Mouse (Mus musculus): ENCODE measurements around the gene Gm4969. TPM values are rescaled to one million over a fixed set of nuclear protein-coding genes. Genes with fewer than 3 reads are reported as not detected.

The Gm4969 gene
- polyA plus RNA-seq, 1 experiment from 2014 or later: 1.9 TPM

GRCm38 (mm10) chr7:19136168-19136567, 18.0 kb upstream of the Gm4969 start:
- Histone ChIP-seq H3K9ac (no peak overlapping the region), H3K27ac (replicated peaks) (no peak overlapping the region), H3K4me1 (peaks cover 6% of the 10 kb centered on the region; the same call in 1 of the 2 replicates), H3K36me3 (peaks cover 67% of the 10 kb centered on the region), H3K27me3 (no peaks in the 10 kb centered on the region), H3K4me2 (replicated peaks) (no peak overlapping the region), H3K9me3 (replicated peaks) (no peaks in the 10 kb centered on the region), H3K4me3 (replicated peaks) (no peak overlapping the region)
- no peak for ATAC-seq (ENCODE audit: insufficient number of reproducible peaks, low FRiP score, low TSS enrichment, low read depth)
- 95% methylated on average over 13 of the region's 13 CpGs for WGBS

- Histone ChIP-seq H3K27me3 (no peaks in the 10 kb centered on the region), H3K36me3 (peaks cover 25% of the 10 kb centered on the region), H3K9me3 (replicated peaks) (no peaks in the 10 kb centered on the region), H3K4me3 (replicated peaks) (peak overlapping the region; percentile 49), H3K4me2 (replicated peaks) (peak overlapping the region; percentile 64), H3K9ac (peak overlapping the region; percentile 31; the same call in 1 of the 2 replicates), H3K4me1 (peaks cover 15% of the 10 kb centered on the region; the same call in 1 of the 2 replicates), H3K27ac (replicated peaks) (peak overlapping the region; percentile 89)
- ATAC-seq (ENCODE audit: insufficient number of reproducible peaks, low FRiP score, low TSS enrichment, low read depth): peak; percentile 99
- whole genome bisulfite sequencing: under 1% methylated on average over 39 of the region's 39 CpGs
Observed at GRCm38 (mm10) chr7:19131324-19131848, 13.2 kb upstream of the Gm4969 start.

GRCm38 (mm10) chr7:19130657-19131056, 12.5 kb upstream of the Gm4969 start:
- 21% methylated on average over 4 of the region's 4 CpGs for WGBS
- Histone ChIP-seq H3K4me3 (replicated peaks) (peak overlapping the region; percentile 49), H3K27ac (replicated peaks) (peak overlapping the region; percentile 89), H3K9me3 (replicated peaks) (no peaks in the 10 kb centered on the region), H3K9ac (peak overlapping the region; percentile 31; the same call in 1 of the 2 replicates), H3K27me3 (no peaks in the 10 kb centered on the region), H3K4me1 (peaks cover 15% of the 10 kb centered on the region; the same call in 1 of the 2 replicates), H3K36me3 (peaks cover 17% of the 10 kb centered on the region), H3K4me2 (replicated peaks) (peak overlapping the region; percentile 64)
- no peak for ATAC-seq (ENCODE audit: insufficient number of reproducible peaks, low FRiP score, low TSS enrichment, low read depth)

GRCm38 (mm10) chr7:19129396-19129795, 11.2 kb upstream of the Gm4969 start:
- Histone ChIP-seq H3K4me3 (replicated peaks) (no peak overlapping the region), H3K27me3 (no peaks in the 10 kb centered on the region), H3K4me2 (replicated peaks) (no peak overlapping the region), H3K36me3 (peaks cover 6% of the 10 kb centered on the region; the same call in 1 of the 2 replicates), H3K27ac (replicated peaks) (no peak overlapping the region), H3K9ac (no peak overlapping the region), H3K4me1 (peaks cover 15% of the 10 kb centered on the region; the same call in 1 of the 2 replicates), H3K9me3 (replicated peaks) (no peaks in the 10 kb centered on the region)
- ATAC-seq (ENCODE audit: insufficient number of reproducible peaks, low FRiP score, low TSS enrichment, low read depth): no peak
- 92% methylated on average over 5 of the region's 5 CpGs for WGBS

GRCm38 (mm10) chr7:19127744-19128143, 9.6 kb upstream of the Gm4969 start:
- WGBS: 88% methylated on average over 5 of the region's 5 CpGs
- no peak for ATAC-seq (ENCODE audit: insufficient number of reproducible peaks, low FRiP score, low TSS enrichment, low read depth)
- H3K4me3 ChIP-seq (replicated peaks): no peak overlapping the region

GRCm38 (mm10) chr7:19124713-19125112, 6.5 kb upstream of the Gm4969 start:
- H3K36me3 ChIP-seq: peaks cover 5% of the 10 kb centered on the region; the same call in 1 of the 2 replicates
- no peak overlapping the region for H3K9ac ChIP-seq
- 89% methylated on average over 6 of the region's 6 CpGs for WGBS
- no peak overlapping the region for H3K27ac ChIP-seq (replicated peaks)
- ATAC-seq (ENCODE audit: insufficient number of reproducible peaks, low FRiP score, low TSS enrichment, low read depth): no peak
- H3K4me2 ChIP-seq (replicated peaks): no peak overlapping the region
- H3K27me3 ChIP-seq: no peaks in the 10 kb centered on the region
- peaks cover 16% of the 10 kb centered on the region for H3K4me1 ChIP-seq
- no peak overlapping the region for H3K4me3 ChIP-seq (replicated peaks)
- H3K9me3 ChIP-seq (replicated peaks): no peaks in the 10 kb centered on the region

More at GRCm38 (mm10) chr7:19127744-19128143, 9.6 kb upstream of the Gm4969 start:
- Histone ChIP-seq H3K27ac (replicated peaks) (no peak overlapping the region), H3K4me2 (replicated peaks) (no peak overlapping the region), H3K27me3 (no peaks in the 10 kb centered on the region), H3K36me3 (peaks cover 5% of the 10 kb centered on the region; the same call in 1 of the 2 replicates), H3K9ac (no peak overlapping the region), H3K9me3 (replicated peaks) (no peaks in the 10 kb centered on the region), H3K4me1 (peaks cover 15% of the 10 kb centered on the region; the same call in 1 of the 2 replicates)

- Histone ChIP-seq H3K27me3 (no peaks in the 10 kb centered on the region), H3K4me3 (replicated peaks) (no peak overlapping the region), H3K9me3 (replicated peaks) (no peaks in the 10 kb centered on the region), H3K27ac (replicated peaks) (no peak overlapping the region), H3K9ac (no peak overlapping the region), H3K36me3 (no peaks in the 10 kb centered on the region), H3K4me1 (peaks cover 24% of the 10 kb centered on the region), H3K4me2 (replicated peaks) (no peak overlapping the region)
- WGBS: 92% methylated on average over 4 of the region's 4 CpGs
- no peak for ATAC-seq (ENCODE audit: insufficient number of reproducible peaks, low FRiP score, low TSS enrichment, low read depth)
Observed at GRCm38 (mm10) chr7:19121686-19122085, 3.5 kb upstream of the Gm4969 start.

GRCm38 (mm10) chr7:19119631-19120429, 1.7 kb upstream of the Gm4969 start, which contains the start of gene Fbxo46:
Fbxo46 (plus strand) TSS chr7:19119859.
- Histone ChIP-seq H3K9ac (peak within 1 kb of the TSS; percentile 64), H3K36me3 (no peaks in the 10 kb centered on the region), H3K4me2 (replicated peaks) (peak within 1 kb of the TSS; percentile 77), H3K27me3 (no peaks in the 10 kb centered on the region), H3K27ac (replicated peaks) (peak within 1 kb of the TSS; percentile 66; the same call in 1 of the 2 replicates), H3K9me3 (replicated peaks) (no peaks in the 10 kb centered on the region), H3K4me1 (peaks cover 24% of the 10 kb centered on the region), H3K4me3 (replicated peaks) (peak within 1 kb of the TSS; percentile 79)
- ATAC-seq (ENCODE audit: insufficient number of reproducible peaks, low FRiP score, low TSS enrichment, low read depth): peak; percentile 95
- 2% methylated on average over 34 of the region's 34 CpGs for WGBS

GRCm38 (mm10) chr7:19119083-19119482, 915 bp upstream of the Gm4969 start:
- WGBS: 91% methylated on average over 8 of the region's 8 CpGs
- Histone ChIP-seq H3K4me2 (replicated peaks) (no peak overlapping the region), H3K4me1 (peaks cover 24% of the 10 kb centered on the region), H3K9ac (no peak overlapping the region), H3K27me3 (no peaks in the 10 kb centered on the region), H3K4me3 (replicated peaks) (no peak overlapping the region), H3K36me3 (no peaks in the 10 kb centered on the region), H3K9me3 (replicated peaks) (no peaks in the 10 kb centered on the region), H3K27ac (replicated peaks) (no peak overlapping the region)
- ATAC-seq (ENCODE audit: insufficient number of reproducible peaks, low FRiP score, low TSS enrichment, low read depth): no peak

- H3K9me3 ChIP-seq (replicated peaks): no peaks in the 10 kb centered on the region
- H3K4me2 ChIP-seq (replicated peaks): no peak overlapping the region
- no peak for ATAC-seq (ENCODE audit: insufficient number of reproducible peaks, low FRiP score, low TSS enrichment, low read depth)
- 85% methylated on average over 1 of the region's 1 CpGs for WGBS
- H3K9ac ChIP-seq: no peak overlapping the region
- no peaks in the 10 kb centered on the region for H3K27me3 ChIP-seq
- no peak overlapping the region for H3K4me3 ChIP-seq (replicated peaks)
- H3K27ac ChIP-seq (replicated peaks): no peak overlapping the region
- no peaks in the 10 kb centered on the region for H3K4me1 ChIP-seq
- no peaks in the 10 kb centered on the region for H3K36me3 ChIP-seq
Observed at GRCm38 (mm10) chr7:19109565-19109964, 8.6 kb downstream of the Gm4969 start.

GRCm38 (mm10) chr7:19107436-19107835, 10.7 kb downstream of the Gm4969 start:
- Histone ChIP-seq H3K27ac (replicated peaks) (no peak overlapping the region), H3K27me3 (no peaks in the 10 kb centered on the region), H3K4me2 (replicated peaks) (no peak overlapping the region), H3K4me1 (no peaks in the 10 kb centered on the region), H3K9me3 (replicated peaks) (no peaks in the 10 kb centered on the region), H3K4me3 (replicated peaks) (no peak overlapping the region), H3K36me3 (no peaks in the 10 kb centered on the region), H3K9ac (no peak overlapping the region)
- WGBS: 58% methylated on average over 3 of the region's 3 CpGs
- no peak for ATAC-seq (ENCODE audit: insufficient number of reproducible peaks, low FRiP score, low TSS enrichment, low read depth)

Measured in embryonic facial prominence, embryonic 15.5 days (tissue).